Mouse (Mus musculus) colon, adult 2 months (tissue): ENCODE results near the gene Prl7d1. TPM values are rescaled to one million over a fixed set of nuclear protein-coding genes. Genes with fewer than 3 reads are reported as not detected.

Source experiments
- polyA plus RNA-seq: library from polyadenylated mRNA; depleted of rRNA; stranded (reverse); fragments of >200 nt; gene quantifications from 2 replicates; pipeline ENCODE4 v1.2.3, GENCODE M21; 2012; rRNA removed

Prl7d1 gene
- polyA plus RNA-seq = not detected in 2 replicates

DNA sequence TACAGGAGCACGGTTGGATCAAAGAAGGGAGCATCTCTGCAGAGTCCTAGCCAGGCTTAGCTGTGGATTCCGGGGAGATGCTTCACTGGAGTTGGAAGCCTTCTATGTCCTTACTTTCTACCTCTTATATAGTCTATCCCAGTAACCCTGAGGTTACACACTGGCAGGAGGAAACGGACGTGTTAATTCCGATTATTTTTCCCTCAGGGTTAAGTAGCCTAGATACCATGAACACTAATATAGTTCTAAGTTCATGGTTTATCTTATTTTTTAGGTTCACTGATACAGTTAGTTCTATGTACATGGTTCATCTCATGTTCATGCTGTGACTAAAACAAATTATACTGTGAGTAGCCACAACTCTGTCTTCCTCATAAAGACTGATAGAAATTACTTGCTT is at the start of gene Prl7d1:
Prl7d1 (minus strand) TSS at position 101 of the 400 bp plus-strand sequence.

DNA sequence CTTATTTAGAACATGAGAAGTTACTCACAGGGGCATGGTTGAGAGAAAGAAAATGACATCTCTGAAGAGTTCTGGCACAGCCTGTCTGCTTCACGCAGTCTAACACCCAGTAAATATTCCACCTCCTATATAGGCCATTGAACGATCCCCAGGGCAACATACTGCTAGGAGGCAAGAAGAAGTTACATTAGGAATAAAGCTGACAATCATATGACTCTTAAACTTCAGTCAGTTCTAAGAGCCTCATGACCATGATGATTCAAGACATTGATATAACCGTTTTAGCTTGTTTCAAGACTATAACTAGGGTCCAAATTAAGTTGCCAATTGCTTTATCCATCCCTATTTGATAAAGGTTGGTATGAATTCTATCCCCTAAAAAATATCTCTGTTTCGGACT is 48.6 kb downstream of the Prl7d1 start, which contains the start of gene Prl7a2:
Prl7a2 (minus strand) TSS at position 101 of the 400 bp plus-strand sequence.

Other genes starting within 250 kb of the Prl7d1 start
- gene Prl8a8, start 203.5 kb downstream of the Prl7d1 start, polyA plus RNA-seq = not detected in 2 replicates
- gene Prl8a9, start 152.1 kb downstream of the Prl7d1 start, polyA plus RNA-seq = not detected in 2 replicates
- gene Prl8a1, start 134.6 kb downstream of the Prl7d1 start, polyA plus RNA-seq = not detected in 2 replicates
- gene Prl7b1, start 106.2 kb downstream of the Prl7d1 start, polyA plus RNA-seq = not detected in 2 replicates
- gene Prl7a1, start 74.2 kb downstream of the Prl7d1 start, polyA plus RNA-seq = not detected in 2 replicates
- not detected in 2 replicates for gene Prl7a2, start 48.7 kb downstream of the Prl7d1 start, polyA plus RNA-seq
- gene Prl7c1, start 64.1 kb upstream of the Prl7d1 start, polyA plus RNA-seq = not detected in 2 replicates
- gene Prl2a1, start 84.9 kb upstream of the Prl7d1 start, polyA plus RNA-seq = not detected in 2 replicates
- gene Prl2c1, start 132.6 kb upstream of the Prl7d1 start, polyA plus RNA-seq = not detected in 2 replicates